31 mouse cellular contexts compared by ENCODE assay signal in the genomic region with DNA sequence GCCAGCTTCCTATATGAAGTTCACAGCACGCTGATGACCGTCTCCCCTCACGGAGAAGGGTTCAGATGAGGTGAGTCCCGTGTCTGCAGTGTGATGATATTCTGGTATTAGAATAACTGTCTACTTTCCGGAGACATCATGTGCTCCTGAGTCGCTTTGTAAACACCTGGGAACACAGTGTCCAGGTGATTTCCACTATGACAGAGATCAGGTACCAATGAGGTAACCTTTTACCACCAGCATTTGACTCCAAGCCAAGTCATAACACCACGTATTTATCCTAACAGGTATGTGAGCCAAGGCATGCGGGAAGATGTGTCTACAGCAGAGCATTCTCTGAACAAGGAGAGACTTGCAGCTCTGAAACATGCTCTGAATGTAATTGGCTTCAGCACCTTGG.
"Had no signal": no experiment of that assay in that cellular context is flagged by ENCODE, and none has a peak within 500 bp of the region (broad histone marks: within the 10 kb centered on the region; RNA-seq: fewer than 3 reads in every experiment).

No protein-coding gene starts in this region.

- H3K9ac ChIP-seq: limb, embryonic 12.5 days; limb, embryonic 13.5 days; limb, embryonic 15.5 days; liver, embryonic 12.5 days; liver, embryonic 13.5 days; liver, embryonic 14.5 days; liver, embryonic 15.5 days; lung, embryonic 14.5 days; lung, embryonic 15.5 days; midbrain, embryonic 12.5 days; midbrain, embryonic 13.5 days; midbrain, embryonic 15.5 days; neural tube, embryonic 12.5 days; neural tube, embryonic 13.5 days had no signal

- DNase-seq: left cerebral cortex, postnatal 4 days; liver, embryonic 13.5 days; lung, adult 18-20 months; lung, adult 2 months; lung, embryonic 14.5 days; lung, postnatal 10 days; lung, postnatal 14 days; lung, postnatal 36 days; lung, postnatal 4 days; midbrain, embryonic 14.5 days had no signal

- H3K4me2 ChIP-seq: limb, embryonic 12.5 days; limb, embryonic 13.5 days; limb, embryonic 15.5 days; liver, embryonic 11.5 days; liver, embryonic 12.5 days; liver, embryonic 13.5 days; liver, embryonic 15.5 days; lung, embryonic 14.5 days; lung, embryonic 15.5 days; midbrain, embryonic 11.5 days; midbrain, embryonic 12.5 days; midbrain, embryonic 13.5 days; midbrain, embryonic 15.5 days; neural tube, embryonic 12.5 days; neural tube, embryonic 13.5 days had no signal

- H3K9me3 ChIP-seq: limb, embryonic 10.5 days; limb, embryonic 12.5 days; limb, embryonic 13.5 days; limb, embryonic 15.5 days; liver, embryonic 12.5 days; liver, embryonic 13.5 days; liver, embryonic 15.5 days; lung, embryonic 15.5 days; megakaryocyte, embryonic 14.5 days; midbrain, embryonic 10.5 days; midbrain, embryonic 12.5 days; midbrain, embryonic 13.5 days; midbrain, embryonic 15.5 days; neural tube, embryonic 12.5 days; neural tube, embryonic 13.5 days had no signal

- H3K27me3 ChIP-seq: limb, embryonic 13.5 days; limb, embryonic 15.5 days; liver, embryonic 12.5 days; liver, embryonic 13.5 days; liver, embryonic 15.5 days; lung, embryonic 15.5 days; midbrain, embryonic 13.5 days; midbrain, embryonic 15.5 days; neural tube, embryonic 12.5 days; neural tube, embryonic 13.5 days had no signal

- H3K4me1 ChIP-seq: liver, embryonic 12.5 days; liver, embryonic 13.5 days; liver, embryonic 15.5 days; megakaryocyte, embryonic 14.5 days had no signal

- H3K4me3 ChIP-seq: limb, embryonic 10.5 days; limb, embryonic 12.5 days; limb, embryonic 13.5 days; limb, embryonic 15.5 days; liver, embryonic 12.5 days; liver, embryonic 13.5 days; liver, embryonic 15.5 days; lung, embryonic 15.5 days; megakaryocyte, embryonic 14.5 days; midbrain, embryonic 10.5 days; midbrain, embryonic 12.5 days; midbrain, embryonic 13.5 days; midbrain, embryonic 15.5 days; myocyte; neural tube, embryonic 12.5 days; neural tube, embryonic 13.5 days had no signal

- H3K36me3 ChIP-seq: limb, embryonic 10.5 days; limb, embryonic 12.5 days; limb, embryonic 13.5 days; limb, embryonic 15.5 days; liver, embryonic 12.5 days; liver, embryonic 13.5 days; liver, embryonic 15.5 days; lung, embryonic 15.5 days; midbrain, embryonic 10.5 days; midbrain, embryonic 12.5 days; midbrain, embryonic 13.5 days; midbrain, embryonic 15.5 days; neural tube, embryonic 12.5 days; neural tube, embryonic 13.5 days had no signal

- ATAC-seq: liver, embryonic 12.5 days; lung, postnatal 0 days; midbrain, embryonic 13.5 days; midbrain, embryonic 15.5 days; midbrain, embryonic 16.5 days had no signal

- H3K27ac ChIP-seq: limb, embryonic 10.5 days; limb, embryonic 12.5 days; limb, embryonic 13.5 days; limb, embryonic 15.5 days; liver, embryonic 12.5 days; liver, embryonic 13.5 days; liver, embryonic 14.5 days; liver, embryonic 15.5 days; lung, embryonic 15.5 days; macrophage; midbrain, embryonic 10.5 days; midbrain, embryonic 12.5 days; midbrain, embryonic 13.5 days; midbrain, embryonic 15.5 days; neural tube, embryonic 12.5 days; neural tube, embryonic 13.5 days had no signal
